In the genomic region with DNA sequence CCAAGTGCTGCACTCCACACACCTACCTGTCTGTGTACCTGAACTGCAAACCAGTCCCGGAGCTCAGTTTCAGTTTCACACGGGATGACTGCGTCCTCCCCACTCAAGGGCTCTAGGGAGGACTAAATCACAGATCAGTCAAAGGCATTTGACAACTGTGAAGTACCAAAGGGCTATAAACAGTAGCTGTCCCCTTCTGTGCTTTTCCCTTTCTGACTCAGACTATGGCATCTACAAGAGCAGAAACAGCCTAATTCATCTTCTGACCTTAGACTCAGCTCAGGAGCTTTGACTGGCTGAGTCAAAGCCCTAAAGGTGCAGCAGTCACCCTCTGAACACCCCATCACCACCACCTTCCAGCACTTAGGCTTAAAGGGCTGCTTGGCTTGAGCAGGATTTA, we compare ENCODE assay signal across 1 mouse cellular context.
TF ChIP-seq lines count a peak whose summit lies in the region.

No protein-coding gene starts in this region.

TF ChIP-seq in CH12.LX, 34 proteins besides CTCF, POLR2A, EP300 and RAD21 (continued from another document):
- TF ChIP-seq MAFK (IDR thresholded peaks at IDR 0.05; ENCODE audit: insufficient replicate concordance, low read length) (no peak), HCFC1 (IDR thresholded peaks at IDR 0.05; ENCODE audit: low read depth, low read length) (no peak), PAX5 (IDR thresholded peaks at IDR 0.05; ENCODE audit: low read length) (no peak), TCF12 (IDR thresholded peaks at IDR 0.05; ENCODE audit: low read depth, low read length) (0 out of 2 replicates have a peak, but pooled peaks have one; percentile 23), MXI1 (IDR thresholded peaks at IDR 0.05; ENCODE audit: low read depth, low read length) (no peak)
